ENCODE assay signal across 14 mouse cellular contexts in the genomic region with DNA sequence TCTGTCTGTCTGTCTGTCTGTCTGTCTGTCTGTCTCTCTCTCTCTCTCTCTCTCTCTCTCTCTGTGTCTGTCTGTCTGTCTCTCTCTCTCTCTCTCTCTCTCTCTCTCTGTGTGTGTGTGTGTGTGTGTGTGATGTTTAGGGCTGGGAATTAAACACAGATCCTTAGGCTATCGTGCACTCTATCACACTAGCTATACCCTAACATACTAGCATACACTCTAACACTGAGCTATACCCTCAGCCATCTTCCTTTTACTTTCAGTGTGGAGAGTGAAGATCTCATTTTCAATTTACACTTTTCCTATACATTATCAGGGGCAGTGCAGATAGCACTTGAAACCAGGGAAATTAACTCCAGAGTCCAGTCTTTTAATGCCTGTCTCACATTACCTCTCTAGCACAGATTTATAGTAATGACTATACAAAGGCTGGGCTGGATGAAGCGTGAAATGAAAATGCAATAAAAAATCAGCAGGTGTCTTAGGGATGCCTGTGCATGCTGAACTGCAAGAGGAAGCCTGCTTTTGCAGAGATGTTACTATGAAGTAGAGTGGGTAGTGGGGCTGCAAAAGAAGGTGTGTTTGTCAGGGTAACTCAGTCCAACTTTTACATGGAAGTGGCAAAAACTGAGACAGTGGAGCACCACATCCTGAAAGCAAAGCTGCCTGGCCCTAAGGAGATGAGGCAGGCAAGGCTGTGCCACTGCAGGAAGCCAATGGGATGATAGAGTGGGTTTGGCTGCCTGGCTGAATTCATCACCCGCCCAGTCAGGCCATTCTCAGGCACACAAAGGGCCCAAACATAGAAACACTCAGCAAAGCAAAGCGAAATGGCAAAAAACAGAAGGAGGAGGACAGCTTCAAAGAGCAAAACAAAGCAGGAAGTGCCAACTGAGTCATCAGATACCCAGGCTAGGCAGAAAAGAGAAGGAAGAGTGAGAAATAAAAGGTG. TPM values are rescaled to one million over a fixed set of nuclear protein-coding genes. Genes with fewer than 3 reads are reported as not detected.
DNase-seq lines count a peak whose midpoint lies in the region; ATAC-seq and TF ChIP-seq lines count a peak whose summit lies in the region.
"Had no signal": no experiment of that assay in that cellular context is flagged by ENCODE, and none has a peak within 500 bp of the region (broad histone marks: within the 10 kb centered on the region; RNA-seq: fewer than 3 reads in every experiment).

No protein-coding gene starts in this region.

- intact Hi-C loops in left cerebral cortex, adult 2 months (cut with DNase I), result loop anchor here (5.0 kb wide), 1 partner anchor 83 kb away; no protein-coding TSS in a partner anchor
- intact Hi-C loops in left cerebral cortex, postnatal 10 days (cut with DNase I), result loop anchor here (5.0 kb wide), 1 partner anchor 73 kb away; no protein-coding TSS in a partner anchor

- peak overlapping the region; percentile 55; the same call in 1 of the 2 replicates for H3K27ac ChIP-seq in left cerebral cortex, adult 2 months
- no peak overlapping the region for H3K27ac ChIP-seq in hindbrain, embryonic 10.5 days
- peak overlapping the region; percentile 67 for H3K27ac ChIP-seq in neural tube, embryonic 13.5 days (replicated peaks)
- H3K27ac ChIP-seq in forebrain, embryonic 13.5 days, result no peak overlapping the region
- H3K27ac ChIP-seq: liver, embryonic 12.5 days had no signal

- no peak for DNase-seq in frontal cortex, postnatal 10 days (ENCODE audit: low spot score in 2 of 2)
- DNase-seq in left cerebral cortex, adult 2 months (ENCODE audit: extremely low spot score in 1 of 2, low spot score in 2 of 2), result no peak
- no peak for DNase-seq in left cerebral cortex, postnatal 10 days (ENCODE audit: extremely low spot score in 1 of 2, low spot score in 2 of 2)
- peak; percentile 20 for DNase-seq in hindbrain, embryonic 10.5 days (ENCODE audit: low spot score)
- DNase-seq in ovary, postnatal 10 days (ENCODE audit: low spot score), result no peak
- DNase-seq: adrenal gland, adult 2 months; heart, adult 18-20 months; kidney, postnatal 10 days; lung, postnatal 4 days; thymus, adult 2 months had no signal

- H3K4me2 ChIP-seq in neural tube, embryonic 13.5 days, result no peak overlapping the region
- H3K4me2 ChIP-seq in forebrain, embryonic 13.5 days, result no peak overlapping the region
- H3K4me2 ChIP-seq: liver, embryonic 12.5 days had no signal

- no peaks in the 10 kb centered on the region for H3K27me3 ChIP-seq in hindbrain, embryonic 10.5 days (ENCODE audit: insufficient read depth, poor library complexity, severe bottlenecking)
- no peaks in the 10 kb centered on the region; the same call in 1 of the 2 replicates for H3K27me3 ChIP-seq in neural tube, embryonic 13.5 days
- no peaks in the 10 kb centered on the region for H3K27me3 ChIP-seq in forebrain, embryonic 13.5 days
- H3K27me3 ChIP-seq: liver, embryonic 12.5 days had no signal

- no peak overlapping the region for H3K4me3 ChIP-seq in left cerebral cortex, adult 2 months
- H3K4me3 ChIP-seq in hindbrain, embryonic 10.5 days, result no peak overlapping the region
- no peak overlapping the region for H3K4me3 ChIP-seq in neural tube, embryonic 13.5 days
- no peak overlapping the region for H3K4me3 ChIP-seq in forebrain, embryonic 13.5 days
- H3K4me3 ChIP-seq: liver, embryonic 12.5 days had no signal

- H3K9me3 ChIP-seq in hindbrain, embryonic 10.5 days, result no peaks in the 10 kb centered on the region
- H3K9me3 ChIP-seq in neural tube, embryonic 13.5 days, result no peaks in the 10 kb centered on the region
- H3K9me3 ChIP-seq in forebrain, embryonic 13.5 days (replicated peaks), result no peaks in the 10 kb centered on the region
- H3K9me3 ChIP-seq: liver, embryonic 12.5 days had no signal

- ATAC-seq in frontal cortex, adult (ENCODE audit: low TSS enrichment), result peak; percentile 90
- peak; percentile 92 for ATAC-seq in neural tube, embryonic 13.5 days (ENCODE audit: low read depth)
- no peak for ATAC-seq in forebrain, embryonic 13.5 days
- ATAC-seq: liver, embryonic 12.5 days had no signal

- H3K36me3 ChIP-seq in hindbrain, embryonic 10.5 days, result peaks cover 97% of the 10 kb centered on the region
- H3K36me3 ChIP-seq in neural tube, embryonic 13.5 days, result peaks cover 82% of the 10 kb centered on the region
- peaks cover 96% of the 10 kb centered on the region for H3K36me3 ChIP-seq in forebrain, embryonic 13.5 days (ENCODE audit: poor library complexity, severe bottlenecking)
- H3K36me3 ChIP-seq: liver, embryonic 12.5 days had no signal

- 38% methylated on average over 4 of the region's 4 CpGs for WGBS in hindbrain, embryonic 10.5 days
- 15% methylated on average over 4 of the region's 4 CpGs for WGBS in neural tube, embryonic 13.5 days
- WGBS in forebrain, embryonic 13.5 days, result 51% methylated on average over 4 of the region's 4 CpGs

- H3K9ac ChIP-seq in neural tube, embryonic 13.5 days, result no peak overlapping the region
- no peak overlapping the region for H3K9ac ChIP-seq in forebrain, embryonic 13.5 days
- H3K9ac ChIP-seq: liver, embryonic 12.5 days had no signal

- H3K4me1 ChIP-seq in hindbrain, embryonic 10.5 days (replicated peaks), result peaks cover 10% of the 10 kb centered on the region
- peaks cover 26% of the 10 kb centered on the region for H3K4me1 ChIP-seq in neural tube, embryonic 13.5 days (replicated peaks)
- H3K4me1 ChIP-seq in forebrain, embryonic 13.5 days, result no peaks in the 10 kb centered on the region
- H3K4me1 ChIP-seq: liver, embryonic 12.5 days had no signal

- TF ChIP-seq CTCF in left cerebral cortex, adult 2 months (IDR thresholded peaks at IDR 0.05), result no peak

RNA-seq across cellular contexts. Expression of gene Fez1, which starts 43.5 kb away (rescaled TPM):
- total RNA-seq in left cerebral cortex, adult 2 months (2021), result 100 to 1,000 TPM; 241 to 261 TPM
- 100 to 1,000 TPM; 375 to 377 TPM for total RNA-seq in left cerebral cortex, postnatal 10 days (2021)
- polyA plus RNA-seq in hindbrain, embryonic 10.5 days (2016; fragmentation: Nextera tagmentation; extraction: Ambion mirVana), result 189 and 312 TPM in 2 replicates
- 613 and 615 TPM in 2 replicates for polyA plus RNA-seq in neural tube, embryonic 13.5 days (2015; fragmentation: Nextera tagmentation; extraction: Ambion mirVana)
- polyA plus RNA-seq in forebrain, embryonic 13.5 days (2015; fragmentation: Nextera tagmentation; extraction: Ambion mirVana), result 601 and 607 TPM in 2 replicates

Comparison
In these comparisons a context has a peak if more than half of its experiments do, and no peak if none do; other contexts are left out.
1. H3K27ac ChIP-seq: peak in left cerebral cortex, adult 2 months (single experiment) and neural tube, embryonic 13.5 days (single experiment); none in hindbrain, embryonic 10.5 days (single experiment) and forebrain, embryonic 13.5 days (single experiment).